Mouse (Mus musculus): ENCODE measurements at regions not wholly inside any gene's neighbourhood (a gene's known extent, or its start where the extent isn't known, plus 50 kb on each side); places are given as distances from the start of the nearest gene placed in this dataset.

GRCm38 (mm10) chr9:30101942-30102341 lies 139.0 kb upstream of the Ntm start:
- Histone ChIP-seq H3K4me3 (ENCODE audit: low read depth, low read length) (no peak overlapping the region), H3K9me3 (ENCODE audit: control insufficient read depth, low read length) (no peaks in the 10 kb centered on the region), H3K4me1 (replicated peaks; ENCODE audit: control insufficient read depth, insufficient read depth, low read length) (no peaks in the 10 kb centered on the region), H3K36me3 (ENCODE audit: control insufficient read depth, insufficient read depth, low read length) (no peaks in the 10 kb centered on the region), H3K9ac (ENCODE audit: low read length) (no peak overlapping the region), H3K4me2 (ENCODE audit: low read length) (no peak overlapping the region), H3K27me3 (replicated peaks; ENCODE audit: control insufficient read depth, insufficient read depth, low read length) (no peaks in the 10 kb centered on the region), H3K27ac (ENCODE audit: low read depth) (no peak overlapping the region)
- DNase-seq (ENCODE audit: low spot score), result no peak
- no peak for ATAC-seq (replicated peaks; ENCODE audit: low FRiP score, low TSS enrichment, low read depth)
- 59% methylated on average over 6 of the region's 6 CpGs for WGBS

- DNase-seq (ENCODE audit: low spot score), result no peak
- H3K4me3 ChIP-seq (ENCODE audit: low read depth, low read length), result no peak overlapping the region
- ATAC-seq (replicated peaks; ENCODE audit: low FRiP score, low TSS enrichment, low read depth), result no peak
- no peaks in the 10 kb centered on the region for H3K9me3 ChIP-seq (ENCODE audit: control insufficient read depth, low read length)
- no peaks in the 10 kb centered on the region for H3K27me3 ChIP-seq (replicated peaks; ENCODE audit: control insufficient read depth, insufficient read depth, low read length)
- no peak overlapping the region for H3K9ac ChIP-seq (ENCODE audit: low read length)
- H3K27ac ChIP-seq (ENCODE audit: low read depth), result no peak overlapping the region
- no peaks in the 10 kb centered on the region for H3K4me1 ChIP-seq (replicated peaks; ENCODE audit: control insufficient read depth, insufficient read depth, low read length)
- no peak overlapping the region for H3K4me2 ChIP-seq (ENCODE audit: low read length)
- H3K36me3 ChIP-seq (ENCODE audit: control insufficient read depth, insufficient read depth, low read length), result no peaks in the 10 kb centered on the region
- 70% methylated on average over 3 of the region's 3 CpGs for WGBS
Measured at GRCm38 (mm10) chr9:30122371-30122770, 159.4 kb upstream of the Ntm start.

GRCm38 (mm10) chr9:30129151-30129550 lies 166.2 kb upstream of the Ntm start:
- no peaks in the 10 kb centered on the region for H3K27me3 ChIP-seq (replicated peaks; ENCODE audit: control insufficient read depth, insufficient read depth, low read length)
- ATAC-seq (replicated peaks; ENCODE audit: low FRiP score, low TSS enrichment, low read depth), result no peak
- no peaks in the 10 kb centered on the region for H3K9me3 ChIP-seq (ENCODE audit: control insufficient read depth, low read length)
- H3K36me3 ChIP-seq (ENCODE audit: control insufficient read depth, insufficient read depth, low read length), result no peaks in the 10 kb centered on the region
- no peaks in the 10 kb centered on the region for H3K4me1 ChIP-seq (replicated peaks; ENCODE audit: control insufficient read depth, insufficient read depth, low read length)
- WGBS, result 73% methylated on average over 6 of the region's 6 CpGs
- H3K27ac ChIP-seq (ENCODE audit: low read depth), result no peak overlapping the region
- no peak for DNase-seq (ENCODE audit: low spot score)
- no peak overlapping the region for H3K4me3 ChIP-seq (ENCODE audit: low read depth, low read length)
- H3K9ac ChIP-seq (ENCODE audit: low read length), result no peak overlapping the region
- H3K4me2 ChIP-seq (ENCODE audit: low read length), result no peak overlapping the region

- DNase-seq (ENCODE audit: low spot score) (no peak), ATAC-seq (replicated peaks; ENCODE audit: low FRiP score, low TSS enrichment, low read depth) (no peak)
- H3K27me3 ChIP-seq (replicated peaks; ENCODE audit: control insufficient read depth, insufficient read depth, low read length), result no peaks in the 10 kb centered on the region
Measured at GRCm38 (mm10) chr9:30131626-30132025, 168.7 kb upstream of the Ntm start.

GRCm38 (mm10) chr9:30134303-30134702 lies 171.4 kb upstream of the Ntm start:
- DNase-seq (ENCODE audit: low spot score), result no peak
- no peak overlapping the region for H3K9ac ChIP-seq (ENCODE audit: low read length)
- no peak overlapping the region for H3K4me2 ChIP-seq (ENCODE audit: low read length)
- H3K27me3 ChIP-seq (replicated peaks; ENCODE audit: control insufficient read depth, insufficient read depth, low read length), result no peaks in the 10 kb centered on the region
- no peaks in the 10 kb centered on the region for H3K36me3 ChIP-seq (ENCODE audit: control insufficient read depth, insufficient read depth, low read length)
- H3K9me3 ChIP-seq (ENCODE audit: control insufficient read depth, low read length), result no peaks in the 10 kb centered on the region
- H3K4me1 ChIP-seq (replicated peaks; ENCODE audit: control insufficient read depth, insufficient read depth, low read length), result no peaks in the 10 kb centered on the region
- no peak overlapping the region for H3K4me3 ChIP-seq (ENCODE audit: low read depth, low read length)
- ATAC-seq (replicated peaks; ENCODE audit: low FRiP score, low TSS enrichment, low read depth), result no peak
- H3K27ac ChIP-seq (ENCODE audit: low read depth), result no peak overlapping the region
- WGBS, result 60% methylated on average over 3 of the region's 3 CpGs

More at GRCm38 (mm10) chr9:30131626-30132025, 168.7 kb upstream of the Ntm start:
- Histone ChIP-seq H3K4me2 (ENCODE audit: low read length) (no peak overlapping the region), H3K4me1 (replicated peaks; ENCODE audit: control insufficient read depth, insufficient read depth, low read length) (no peaks in the 10 kb centered on the region), H3K9ac (ENCODE audit: low read length) (no peak overlapping the region), H3K4me3 (ENCODE audit: low read depth, low read length) (no peak overlapping the region), H3K36me3 (ENCODE audit: control insufficient read depth, insufficient read depth, low read length) (no peaks in the 10 kb centered on the region), H3K27ac (ENCODE audit: low read depth) (no peak overlapping the region), H3K9me3 (ENCODE audit: control insufficient read depth, low read length) (no peaks in the 10 kb centered on the region)
- 71% methylated on average over 2 of the region's 2 CpGs for WGBS

GRCm38 (mm10) chr9:30137611-30138287 lies 174.8 kb upstream of the Ntm start:
- Histone ChIP-seq H3K9ac (ENCODE audit: low read length) (no peak overlapping the region), H3K4me3 (ENCODE audit: low read depth, low read length) (no peak overlapping the region), H3K4me1 (replicated peaks; ENCODE audit: control insufficient read depth, insufficient read depth, low read length) (peaks cover 4% of the 10 kb centered on the region; the same call in 1 of the 2 replicates), H3K27me3 (replicated peaks; ENCODE audit: control insufficient read depth, insufficient read depth, low read length) (no peaks in the 10 kb centered on the region), H3K27ac (ENCODE audit: low read depth) (no peak overlapping the region), H3K9me3 (ENCODE audit: control insufficient read depth, low read length) (no peaks in the 10 kb centered on the region), H3K36me3 (ENCODE audit: control insufficient read depth, insufficient read depth, low read length) (no peaks in the 10 kb centered on the region), H3K4me2 (ENCODE audit: low read length) (0 out of 2 replicates have a peak overlapping the region, but pooled peaks have one; percentile 1)
- WGBS, result 26% methylated on average over 14 of the region's 14 CpGs
- ATAC-seq (replicated peaks; ENCODE audit: low FRiP score, low TSS enrichment, low read depth), result no peak; the same call in 1 of the 2 replicates
- peak; percentile 88 for DNase-seq (ENCODE audit: low spot score)

GRCm38 (mm10) chr9:30140188-30140587 lies 177.2 kb upstream of the Ntm start:
- Histone ChIP-seq H3K36me3 (ENCODE audit: control insufficient read depth, insufficient read depth, low read length) (no peaks in the 10 kb centered on the region), H3K4me3 (ENCODE audit: low read depth, low read length) (no peak overlapping the region), H3K9ac (ENCODE audit: low read length) (no peak overlapping the region), H3K27me3 (replicated peaks; ENCODE audit: control insufficient read depth, insufficient read depth, low read length) (no peaks in the 10 kb centered on the region), H3K4me1 (replicated peaks; ENCODE audit: control insufficient read depth, insufficient read depth, low read length) (peaks cover 4% of the 10 kb centered on the region; the same call in 1 of the 2 replicates), H3K9me3 (ENCODE audit: control insufficient read depth, low read length) (no peaks in the 10 kb centered on the region), H3K27ac (ENCODE audit: low read depth) (no peak overlapping the region), H3K4me2 (ENCODE audit: low read length) (no peak overlapping the region)
- 21% methylated on average over 3 of the region's 3 CpGs for WGBS
- DNase-seq (ENCODE audit: low spot score) (peak; percentile 88), ATAC-seq (replicated peaks; ENCODE audit: low FRiP score, low TSS enrichment, low read depth) (peak; percentile 53)

GRCm38 (mm10) chr9:30141186-30141585 lies 178.2 kb upstream of the Ntm start:
- Histone ChIP-seq H3K36me3 (ENCODE audit: control insufficient read depth, insufficient read depth, low read length) (no peaks in the 10 kb centered on the region), H3K9ac (ENCODE audit: low read length) (no peak overlapping the region)
- WGBS, result 89% methylated on average over 3 of the region's 3 CpGs

More at GRCm38 (mm10) chr9:30141186-30141585, 178.2 kb upstream of the Ntm start:
- no peaks in the 10 kb centered on the region for H3K27me3 ChIP-seq (replicated peaks; ENCODE audit: control insufficient read depth, insufficient read depth, low read length)
- H3K4me1 ChIP-seq (replicated peaks; ENCODE audit: control insufficient read depth, insufficient read depth, low read length), result peaks cover 4% of the 10 kb centered on the region; the same call in 1 of the 2 replicates
- no peaks in the 10 kb centered on the region for H3K9me3 ChIP-seq (ENCODE audit: control insufficient read depth, low read length)
- no peak overlapping the region for H3K4me2 ChIP-seq (ENCODE audit: low read length)
- H3K4me3 ChIP-seq (ENCODE audit: low read depth, low read length), result no peak overlapping the region
- no peak for DNase-seq (ENCODE audit: low spot score)
- ATAC-seq (replicated peaks; ENCODE audit: low FRiP score, low TSS enrichment, low read depth), result no peak
- H3K27ac ChIP-seq (ENCODE audit: low read depth), result no peak overlapping the region

Data from intestine, embryonic 14.5 days (tissue).